In genomic region chr4:89138361-89138651, GRCm38 (mm10) we compare ENCODE assay signal across 9 mouse cellular contexts. TPM values are rescaled to one million over a fixed set of nuclear protein-coding genes. Genes with fewer than 3 reads are reported as not detected.
DNase-seq lines count a peak whose midpoint lies in the region; ATAC-seq and TF ChIP-seq lines count a peak whose summit lies in the region.
"Had no signal": no experiment of that assay in that cellular context is flagged by ENCODE, and none has a peak within 500 bp of the region (broad histone marks: within the 10 kb centered on the region; RNA-seq: fewer than 3 reads in every experiment).

No protein-coding gene starts in this region.

- peak overlapping the region; percentile 76 for H3K9ac ChIP-seq in forebrain, embryonic 12.5 days
- H3K9ac ChIP-seq in limb, embryonic 13.5 days = peak overlapping the region; percentile 90

- no peaks in the 10 kb centered on the region for H3K9me3 ChIP-seq in megakaryocyte, embryonic 14.5 days
- H3K9me3 ChIP-seq in forebrain, embryonic 12.5 days = no peaks in the 10 kb centered on the region
- no peaks in the 10 kb centered on the region for H3K9me3 ChIP-seq in limb, embryonic 13.5 days

- TF ChIP-seq POLR2A in small intestine, adult 2 months (IDR thresholded peaks at IDR 0.05; ENCODE audit: low read depth, low read length) = no peak

- peak overlapping the region; percentile 95 for H3K4me3 ChIP-seq in megakaryocyte, embryonic 14.5 days (replicated peaks)
- H3K4me3 ChIP-seq in forebrain, embryonic 12.5 days (replicated peaks) = peak overlapping the region; percentile 92
- H3K4me3 ChIP-seq in limb, embryonic 13.5 days = peak overlapping the region; percentile 95
- H3K4me3 ChIP-seq in small intestine, adult 2 months (ENCODE audit: low read depth, low read length) = 0 out of 2 replicates have a peak overlapping the region, but pooled peaks have one; percentile 9

- peaks cover 5% of the 10 kb centered on the region for H3K27me3 ChIP-seq in megakaryocyte, embryonic 14.5 days (replicated peaks)
- no peaks in the 10 kb centered on the region for H3K27me3 ChIP-seq in forebrain, embryonic 12.5 days
- H3K27me3 ChIP-seq in limb, embryonic 13.5 days = no peaks in the 10 kb centered on the region
- no peaks in the 10 kb centered on the region for H3K27me3 ChIP-seq in small intestine, adult 2 months (ENCODE audit: control insufficient read depth, insufficient read depth, low read length)

- 5% methylated on average over 4 of the region's 4 CpGs for WGBS in forebrain, embryonic 12.5 days
- 17% methylated on average over 4 of the region's 4 CpGs for WGBS in limb, embryonic 13.5 days
- WGBS in small intestine, adult 2 months = 72% methylated on average over 4 of the region's 4 CpGs

- peaks cover 21% of the 10 kb centered on the region for H3K36me3 ChIP-seq in megakaryocyte, embryonic 14.5 days (replicated peaks; ENCODE audit: low read length)
- peaks cover 6% of the 10 kb centered on the region; the same call in 1 of the 2 replicates for H3K36me3 ChIP-seq in forebrain, embryonic 12.5 days (replicated peaks)
- peaks cover 13% of the 10 kb centered on the region; the same call in 1 of the 2 replicates for H3K36me3 ChIP-seq in limb, embryonic 13.5 days
- H3K36me3 ChIP-seq in small intestine, adult 2 months (ENCODE audit: control insufficient read depth, insufficient read depth, low read length) = no peaks in the 10 kb centered on the region

- TF ChIP-seq CTCF in small intestine, adult 2 months (IDR thresholded peaks at IDR 0.05; ENCODE audit: extremely low read depth, insufficient read length, insufficient replicate concordance, low read depth, low read length) = no peak

- peak overlapping the region; percentile 82; the same call in 1 of the 2 replicates for H3K27ac ChIP-seq in forebrain, embryonic 12.5 days
- H3K27ac ChIP-seq in limb, embryonic 13.5 days = 0 out of 2 replicates have a peak overlapping the region, but pooled peaks have one; percentile 87
- no peak overlapping the region for H3K27ac ChIP-seq in small intestine, adult 2 months (ENCODE audit: insufficient read depth, low read depth, low read length)

- peaks cover 80% of the 10 kb centered on the region for H3K4me1 ChIP-seq in megakaryocyte, embryonic 14.5 days
- H3K4me1 ChIP-seq in forebrain, embryonic 12.5 days = peaks cover 29% of the 10 kb centered on the region
- H3K4me1 ChIP-seq in limb, embryonic 13.5 days = peaks cover 35% of the 10 kb centered on the region
- peaks cover 8% of the 10 kb centered on the region; the same call in 1 of the 2 replicates for H3K4me1 ChIP-seq in small intestine, adult 2 months (ENCODE audit: control insufficient read depth, insufficient read depth, insufficient read length, low read length)

- H3K4me2 ChIP-seq in forebrain, embryonic 12.5 days = peak overlapping the region; percentile 73
- peak overlapping the region; percentile 78 for H3K4me2 ChIP-seq in limb, embryonic 13.5 days (replicated peaks)

- no peak for ATAC-seq in megakaryocyte, adult 5-6 weeks (ENCODE audit: poor library complexity, severe bottlenecking)
- no peak for ATAC-seq in forebrain, embryonic 12.5 days (ENCODE audit: low FRiP score)
- ATAC-seq in limb, embryonic 13.5 days (ENCODE audit: low FRiP score, low read depth) = no peak
- no peak for ATAC-seq in erythroblast, adult 5-6 weeks (replicated peaks; ENCODE audit: low FRiP score, poor library complexity, severe bottlenecking)

- DNase-seq in cerebellum, postnatal 4 days (ENCODE audit: low spot score in 2 of 2) = no peak
- no peak for DNase-seq in right cerebral cortex, postnatal 14 days
- DNase-seq: right cerebral cortex, postnatal 4 days had no signal

RNA-seq across cellular contexts. Expression of gene Mtap, which starts 1.4 kb away (rescaled TPM):
- polyA plus RNA-seq in megakaryocyte, embryonic 14.5 days (2012; ENCODE audit: insufficient read depth, low replicate concordance) = 2.5 TPM in 1 of 2 replicates, not detected in the other
- 17.6 and 21.3 TPM in 2 replicates for total RNA-seq in megakaryocyte, adult 5-6 weeks (2015)
- total RNA-seq in megakaryocyte, adult 5-6 weeks (2017) = 16.7 and 18.2 TPM in 2 replicates
- 67.5 and 70.4 TPM in 2 replicates for polyA plus RNA-seq in forebrain, embryonic 12.5 days (2016; fragmentation: Nextera tagmentation; extraction: Ambion mirVana)
- polyA plus RNA-seq in limb, embryonic 13.5 days (2015; fragmentation: Nextera tagmentation; extraction: Ambion mirVana) = 89.6 and 91.5 TPM in 2 replicates
- 0.76 and 0.87 TPM in 2 replicates for polyA plus RNA-seq in small intestine, adult 2 months (2012; rRNA removed)
- total RNA-seq in erythroblast, adult 5-6 weeks (2015; ENCODE audit: low replicate concordance) = 4.2 and 4.8 TPM in 2 replicates
- total RNA-seq in erythroblast, adult 5-6 weeks (2017; ENCODE audit: low replicate concordance) = 2.6 and 3.2 TPM in 2 replicates

Comparison
In these comparisons a context has a peak if more than half of its experiments do, and no peak if none do; other contexts are left out.
1. H3K4me3 ChIP-seq: peak in every context shown above with its lines; median percentile 95 in megakaryocyte, embryonic 14.5 days; 95 in limb, embryonic 13.5 days; 92 in forebrain, embryonic 12.5 days; 9 in small intestine, adult 2 months.
2. RNA of gene Mtap, which starts 1.4 kb away (polyA plus RNA-seq): 89.6 to 91.5 TPM in limb, embryonic 13.5 days and 67.5 to 70.4 TPM in forebrain, embryonic 12.5 days; 2.5 TPM in megakaryocyte, embryonic 14.5 days and 0.76 to 0.87 TPM in small intestine, adult 2 months; every median in the first group is over 10 times any median in the second.